Mouse (Mus musculus) forebrain, postnatal 0 days (tissue): ENCODE measurements around the gene Map2. TPM values are rescaled to one million over a fixed set of nuclear protein-coding genes. Genes with fewer than 3 reads are reported as not detected.
A peak's percentile ranks its signal among the peaks of the same experiment; 100 is the strongest.

Experiments used
- ATAC-seq: fragments of 200-750 bp; cut with Nextera tagmentation; 2 replicates; pipeline ENCODE4 v1.8.0; 2017; ENCODE audit warnings: mild to moderate bottlenecking, moderate library complexity
- DNase-seq: peaks from one replicate; pipeline ENCODE4 v3.0.0-alpha.2; 2015
- H3K27ac ChIP-seq: fragments of 300-500 bp; sonication (generic); 2 replicates; pipeline ENCODE4 v1.5.1; 2014; ENCODE audit warnings: low read depth, mild to moderate bottlenecking, antibody characterized with exemption, low read length, moderate library complexity, mixed read lengths
- H3K27me3 ChIP-seq: fragments of 300-500 bp; sonication (generic); 2 replicates; pipeline ENCODE4 v1.6.1; 2014; ENCODE audit warnings: mild to moderate bottlenecking, low read length, mixed read lengths; ENCODE audit not compliant: insufficient read depth
- H3K36me3 ChIP-seq: fragments of 300-500 bp; sonication (generic); 2 replicates; pipeline ENCODE4 v1.6.1; 2014; ENCODE audit warnings: mild to moderate bottlenecking, moderate library complexity; ENCODE audit not compliant: insufficient read depth
- H3K4me1 ChIP-seq: fragments of 300-500 bp; sonication (generic); 2 replicates; pipeline ENCODE4 v1.6.1; 2014; ENCODE audit warnings: antibody characterized with exemption; ENCODE audit not compliant: insufficient read depth
- H3K4me2 ChIP-seq: fragments of 300-500 bp; sonication (generic); 2 replicates; pipeline ENCODE4 v1.6.1; 2014; ENCODE audit warnings: low read depth, mild to moderate bottlenecking, moderate library complexity
- H3K4me3 ChIP-seq: fragments of 300-500 bp; sonication (generic); 2 replicates; pipeline ENCODE4 v1.5.1; 2014; ENCODE audit warnings: low read depth, low read length, mixed read lengths
- H3K9ac ChIP-seq: fragments of 300-500 bp; sonication (generic); 2 replicates; pipeline ENCODE4 v1.6.1; 2014; ENCODE audit warnings: mild to moderate bottlenecking
- H3K9me3 ChIP-seq: fragments of 300-500 bp; sonication (generic); 2 replicates; pipeline ENCODE4 v1.6.1; 2016; ENCODE audit warnings: low read length
- CTCF ChIP-seq: sonication (generic); IDR thresholded peaks from 2 replicates; pipeline ENCODE4 v1.5.1; 2016; ENCODE audit warnings: antibody characterized with exemption, control low read depth, low read depth
- WGBS: fragments of 180-500 bp; shearing (Covaris S2); extraction: QIAGEN DNeasy Blood & Tissue Kit; methylation state at CpG from one replicate; pipeline ENCODE4 v1.1.7; 2014; 5-methylcytosine and 5-hydroxymethylcytosine counted together
- polyA plus RNA-seq: library from polyadenylated mRNA; unstranded; fragments of >200 nt; fragmentation: Nextera tagmentation; extraction: Ambion mirVana; gene quantifications from 2 replicates; pipeline ENCODE4 v1.2.1, GENCODE M21; 2015
- total RNA-seq: library from RNA; depleted of rRNA; stranded (reverse); fragments of >200 nt; gene quantifications from 2 replicates; pipeline ENCODE4 v1.2.3, GENCODE M21; 2014; rRNA removed

Gene Map2
- total and polyA plus RNA-seq, 2 experiments from 2014 or later, result 291 to 1,278 TPM

GRCm38 (mm10) chr1:66457747-66458146, 282.7 kb downstream of the Map2 start:
- H3K36me3 ChIP-seq, result no peaks in the 10 kb centered on the region
- WGBS, result 82% methylated on average over 3 of the region's 3 CpGs
- TF ChIP-seq CTCF, result no peak
- no peaks in the 10 kb centered on the region for H3K27me3 ChIP-seq
- H3K4me1 ChIP-seq, result no peaks in the 10 kb centered on the region
- H3K4me2 ChIP-seq, result no peak overlapping the region
- no peak for DNase-seq
- no peak overlapping the region for H3K9ac ChIP-seq
- H3K4me3 ChIP-seq, result no peak overlapping the region
- no peak for ATAC-seq
- H3K27ac ChIP-seq, result no peak overlapping the region
- H3K9me3 ChIP-seq, result no peaks in the 10 kb centered on the region

- Histone ChIP-seq H3K27ac (no peak overlapping the region), H3K4me3 (no peak overlapping the region), H3K27me3 (no peaks in the 10 kb centered on the region), H3K9ac (no peak overlapping the region), H3K4me1 (no peaks in the 10 kb centered on the region), H3K36me3 (no peaks in the 10 kb centered on the region), H3K4me2 (no peak overlapping the region), H3K9me3 (no peaks in the 10 kb centered on the region)
- no peak for DNase-seq
- WGBS, result 85% methylated on average over 3 of the region's 3 CpGs
- TF ChIP-seq CTCF, result no peak
- ATAC-seq, result no peak
Observed at GRCm38 (mm10) chr1:66459394-66459793, 284.3 kb downstream of the Map2 start.

- no peaks in the 10 kb centered on the region for H3K9me3 ChIP-seq
- H3K27me3 ChIP-seq, result no peaks in the 10 kb centered on the region
- no peaks in the 10 kb centered on the region for H3K36me3 ChIP-seq
- ATAC-seq (peak; percentile 43; the same call in 1 of the 2 replicates), DNase-seq (no peak)
- no peak for TF ChIP-seq CTCF
- no peaks in the 10 kb centered on the region for H3K4me1 ChIP-seq
- H3K27ac ChIP-seq, result no peak overlapping the region
- no peak overlapping the region for H3K4me2 ChIP-seq
- H3K9ac ChIP-seq, result no peak overlapping the region
- 68% methylated on average over 4 of the region's 4 CpGs for WGBS
- H3K4me3 ChIP-seq, result no peak overlapping the region
Observed at GRCm38 (mm10) chr1:66460850-66461249, 285.8 kb downstream of the Map2 start.

GRCm38 (mm10) chr1:66467821-66468703, 293.0 kb downstream of the Map2 start, which contains the start of gene Unc80:
Gene Unc80, plus strand, starts transcription at chr1:66468367.
- 4% methylated on average over 73 of the region's 83 CpGs for WGBS
- Histone ChIP-seq H3K9ac (peak within 1 kb of the TSS; percentile 84), H3K4me1 (peaks cover 10% of the 10 kb centered on the region), H3K9me3 (no peaks in the 10 kb centered on the region), H3K4me2 (peak within 1 kb of the TSS; percentile 78), H3K27me3 (no peaks in the 10 kb centered on the region), H3K36me3 (no peaks in the 10 kb centered on the region), H3K27ac (peak within 1 kb of the TSS; percentile 70), H3K4me3 (peak within 1 kb of the TSS; percentile 79)
- TF ChIP-seq CTCF, result no peak
- DNase-seq (peak; percentile 59), ATAC-seq (peak; percentile 89)

- no peaks in the 10 kb centered on the region for H3K9me3 ChIP-seq
- peaks cover 10% of the 10 kb centered on the region for H3K4me1 ChIP-seq
- H3K9ac ChIP-seq, result peak overlapping the region; percentile 84
- DNase-seq, result no peak
- 0 out of 2 replicates have a peak, but pooled peaks cover under 1% of the 10 kb centered on the region for H3K36me3 ChIP-seq
- H3K4me3 ChIP-seq, result peak overlapping the region; percentile 79
- H3K27ac ChIP-seq, result peak overlapping the region; percentile 70
- TF ChIP-seq CTCF, result no peak
- H3K4me2 ChIP-seq, result peak overlapping the region; percentile 78
- ATAC-seq, result peak; percentile 37
- H3K27me3 ChIP-seq, result no peaks in the 10 kb centered on the region
- 1% methylated on average over 3 of the region's 3 CpGs for WGBS
Observed at GRCm38 (mm10) chr1:66468704-66469020, 293.6 kb downstream of the Map2 start.

- no peaks in the 10 kb centered on the region for H3K9me3 ChIP-seq
- no peaks in the 10 kb centered on the region for H3K4me1 ChIP-seq
- no peaks in the 10 kb centered on the region for H3K27me3 ChIP-seq
- no peak overlapping the region for H3K4me3 ChIP-seq
- no peak for TF ChIP-seq CTCF
- DNase-seq (no peak), ATAC-seq (no peak)
- no peaks in the 10 kb centered on the region for H3K36me3 ChIP-seq
- H3K9ac ChIP-seq, result no peak overlapping the region
- WGBS, result 63% methylated on average over 3 of the region's 3 CpGs
- no peak overlapping the region for H3K27ac ChIP-seq
- no peak overlapping the region for H3K4me2 ChIP-seq
Observed at GRCm38 (mm10) chr1:66482751-66483150, 307.7 kb downstream of the Map2 start.

Other genes starting within 250 kb of the Map2 start
- not detected in 2 replicates for gene Crygf, start 248.8 kb upstream of the Map2 start, total RNA-seq
- not detected in 2 replicates for gene Crygf, start 248.8 kb upstream of the Map2 start, polyA plus RNA-seq